Mouse (Mus musculus) heart, postnatal 0 days (tissue): ENCODE data around the gene Tut7. TPM values are rescaled to one million over a fixed set of nuclear protein-coding genes. Genes with fewer than 3 reads are reported as not detected.

Experiments used
- ATAC-seq: fragments of 200-750 bp; cut with Nextera tagmentation; 2 replicates; pipeline ENCODE4 v1.8.0; 2017; ENCODE audit warnings: low read depth, moderate number of reproducible peaks, moderate library complexity; ENCODE audit not compliant: insufficient read depth
- DNase-seq: peaks from one replicate; pipeline ENCODE4 v3.0.0-alpha.2; 2016; ENCODE audit warnings: low spot score
- H3K27ac ChIP-seq: fragments of 300-500 bp; sonication (generic); 2 replicates; pipeline ENCODE4 v1.5.1; 2014; ENCODE audit warnings: low read depth, mild to moderate bottlenecking
- H3K27me3 ChIP-seq: fragments of 300-500 bp; sonication (generic); 2 replicates; pipeline ENCODE4 v1.6.1; 2014; ENCODE audit warnings: low read length, mixed read lengths; ENCODE audit not compliant: control insufficient read depth, insufficient read depth
- H3K36me3 ChIP-seq: fragments of 300-500 bp; sonication (generic); replicated peaks from 2 replicates; pipeline ENCODE4 v1.6.1; 2014; ENCODE audit warnings: low read length, mixed read lengths; ENCODE audit not compliant: control insufficient read depth, insufficient read depth
- H3K4me1 ChIP-seq: fragments of 300-500 bp; sonication (generic); 2 replicates; pipeline ENCODE4 v1.6.1; 2014; ENCODE audit warnings: antibody characterized with exemption; ENCODE audit not compliant: control insufficient read depth, insufficient read depth
- H3K4me2 ChIP-seq: fragments of 300-500 bp; sonication (generic); 2 replicates; pipeline ENCODE4 v1.6.1; 2014; ENCODE audit warnings: low read depth, mild to moderate bottlenecking, low read length, moderate library complexity
- H3K4me3 ChIP-seq: fragments of 300-500 bp; sonication (generic); 2 replicates; pipeline ENCODE4 v1.5.1; 2014; ENCODE audit warnings: low read depth, low read length
- H3K9ac ChIP-seq: fragments of 300-500 bp; sonication (generic); replicated peaks from 2 replicates; pipeline ENCODE4 v1.6.1; 2014; ENCODE audit warnings: low read depth, low read length, mixed read lengths
- H3K9me3 ChIP-seq: fragments of 300-500 bp; sonication (generic); replicated peaks from 2 replicates; pipeline ENCODE4 v1.6.1; 2016; ENCODE audit warnings: low read length; ENCODE audit not compliant: control insufficient read depth
- CTCF ChIP-seq: IDR thresholded peaks from 2 replicates; pipeline ENCODE4 v1.5.1; 2016; ENCODE audit warnings: antibody characterized with exemption, control low read depth, low read depth
- EP300 ChIP-seq: IDR thresholded peaks from 2 replicates; pipeline ENCODE4 v1.6.1; 2016; ENCODE audit warnings: antibody characterized with exemption, low read depth
- WGBS: fragments of 180-500 bp; shearing (Covaris S2); extraction: QIAGEN DNeasy Blood & Tissue Kit; methylation state at CpG from one replicate; pipeline ENCODE4 v1.1.7; 2014; 5-methylcytosine and 5-hydroxymethylcytosine counted together
- polyA plus RNA-seq: library from polyadenylated mRNA; unstranded; fragments of >200 nt; fragmentation: Nextera tagmentation; extraction: Ambion mirVana; gene quantifications from 2 replicates; pipeline ENCODE4 v1.2.1, GENCODE M21; 2015
- total RNA-seq: library from RNA; depleted of rRNA; stranded (reverse); fragments of >200 nt; gene quantifications from 2 replicates; pipeline ENCODE4 v1.2.3, GENCODE M21; 2014; ENCODE audit warnings: low replicate concordance

Tut7 gene
- total and polyA plus RNA-seq, 2 experiments from 2014 or later, result 19.3 to 26.3 TPM

DNA sequence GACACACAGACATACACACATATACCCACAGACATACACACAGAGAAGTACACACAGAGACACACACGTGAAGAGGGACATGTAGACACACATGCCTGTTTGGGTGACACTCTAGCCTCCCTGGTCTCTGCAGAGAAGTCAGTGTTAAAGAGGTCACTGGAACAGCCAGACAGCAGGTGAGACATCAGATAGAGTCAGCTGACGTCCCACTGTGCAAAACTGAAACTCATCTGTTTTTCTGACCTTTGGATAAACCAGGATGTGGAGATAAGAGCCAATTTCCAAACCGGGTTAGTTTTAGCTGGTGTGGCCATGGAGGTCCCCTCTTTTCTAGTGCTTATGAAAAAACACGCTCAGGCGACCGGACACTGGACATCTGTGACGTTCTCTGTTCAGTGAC lies 9.5 kb upstream of the Tut7 start:
- Histone ChIP-seq H3K4me3 (no peak overlapping the region), H3K27me3 (no peaks in the 10 kb centered on the region), H3K36me3 (no peaks in the 10 kb centered on the region), H3K4me2 (no peak overlapping the region), H3K27ac (no peak overlapping the region), H3K4me1 (0 out of 2 replicates have a peak, but pooled peaks cover 4% of the 10 kb centered on the region), H3K9ac (no peak overlapping the region), H3K9me3 (no peaks in the 10 kb centered on the region)
- TF ChIP-seq CTCF, result no peak
- TF ChIP-seq EP300, result no peak
- ATAC-seq (no peak), DNase-seq (no peak)
- 47% methylated on average over 7 of the region's 7 CpGs for WGBS

DNA sequence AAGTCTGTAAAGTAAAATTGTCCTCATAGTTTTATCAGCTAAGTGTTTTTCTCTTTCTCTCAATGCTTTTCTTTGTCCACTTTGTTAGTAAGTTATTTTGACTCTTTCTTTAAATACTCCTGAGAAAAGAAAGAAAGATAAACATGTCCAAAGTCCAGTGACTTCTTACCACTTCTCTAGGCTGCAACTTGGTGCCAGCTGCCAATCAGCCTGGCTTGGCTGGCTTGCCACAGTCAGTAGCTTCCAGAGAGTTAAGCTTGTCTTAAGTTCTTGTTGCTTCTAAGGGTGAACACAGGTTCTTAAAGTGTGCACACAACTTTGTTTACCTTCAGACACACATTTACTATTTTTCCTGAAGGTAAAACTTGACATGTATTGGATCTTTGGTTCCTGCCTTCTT lies 3.0 kb upstream of the Tut7 start:
- Histone ChIP-seq H3K4me2 (no peak overlapping the region), H3K4me3 (no peak overlapping the region), H3K9me3 (no peaks in the 10 kb centered on the region), H3K27ac (no peak overlapping the region), H3K9ac (no peak overlapping the region), H3K27me3 (no peaks in the 10 kb centered on the region), H3K36me3 (no peaks in the 10 kb centered on the region), H3K4me1 (peaks cover 10% of the 10 kb centered on the region)
- DNase-seq, result no peak
- no peak for ATAC-seq
- TF ChIP-seq EP300 (no peak), CTCF (no peak)

DNA sequence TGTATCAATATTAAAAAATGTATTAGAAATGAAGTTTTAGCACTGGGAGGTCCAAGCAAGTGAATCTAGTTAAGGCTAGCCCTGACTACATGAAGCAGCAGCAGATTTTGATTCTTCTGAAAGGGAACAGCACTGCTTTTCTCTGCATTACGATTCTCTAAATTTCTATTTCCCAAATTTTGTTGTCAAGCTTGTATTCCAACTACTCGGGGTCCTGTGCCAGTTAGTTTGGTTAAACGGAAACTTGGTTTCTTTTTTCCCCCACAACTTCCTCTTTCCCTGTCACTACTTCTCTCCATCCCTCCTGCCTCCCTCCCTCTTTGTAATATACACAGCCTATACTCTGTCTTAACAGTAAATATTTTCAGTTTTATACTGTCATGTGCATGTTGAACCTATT lies 2.1 kb downstream of the Tut7 start:
- Histone ChIP-seq H3K4me2 (peak overlapping the region; percentile 83), H3K4me1 (peaks cover 28% of the 10 kb centered on the region), H3K4me3 (peak overlapping the region; percentile 79), H3K27ac (no peak overlapping the region), H3K9ac (no peak overlapping the region), H3K36me3 (peaks cover 16% of the 10 kb centered on the region), H3K27me3 (no peaks in the 10 kb centered on the region), H3K9me3 (no peaks in the 10 kb centered on the region)
- DNase-seq (no peak), ATAC-seq (no peak)
- no peak for TF ChIP-seq CTCF
- WGBS, result 49% methylated on average over 3 of the region's 3 CpGs

DNA sequence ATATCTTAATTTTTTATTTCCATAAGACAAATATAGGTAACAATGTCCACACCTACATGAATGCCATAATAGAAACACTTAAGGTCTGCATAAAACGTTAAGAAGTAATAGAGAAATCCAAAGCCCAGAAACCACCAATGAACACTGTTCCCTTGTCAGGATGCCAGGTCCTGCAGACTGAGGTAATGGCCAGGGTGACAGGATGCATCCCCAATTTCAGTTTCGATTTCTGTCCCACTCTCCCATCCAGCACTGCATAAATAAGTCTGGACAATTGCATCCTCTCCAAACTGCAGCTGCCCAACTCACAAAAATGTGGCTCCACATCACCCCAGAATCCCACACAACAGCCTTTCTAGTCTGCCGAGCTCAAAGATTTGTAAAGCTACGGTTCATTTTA lies 2.8 kb downstream of the Tut7 start:
- Histone ChIP-seq H3K4me1 (peaks cover 28% of the 10 kb centered on the region), H3K9ac (0 out of 2 replicates have a peak overlapping the region, but pooled peaks have one; percentile 16), H3K4me3 (peak overlapping the region; percentile 79), H3K36me3 (peaks cover 24% of the 10 kb centered on the region), H3K27me3 (no peaks in the 10 kb centered on the region), H3K27ac (no peak overlapping the region), H3K4me2 (peak overlapping the region; percentile 83), H3K9me3 (no peaks in the 10 kb centered on the region)
- WGBS, result 56% methylated on average over 4 of the region's 4 CpGs
- TF ChIP-seq CTCF (no peak), EP300 (no peak)
- DNase-seq (no peak), ATAC-seq (no peak)

DNA sequence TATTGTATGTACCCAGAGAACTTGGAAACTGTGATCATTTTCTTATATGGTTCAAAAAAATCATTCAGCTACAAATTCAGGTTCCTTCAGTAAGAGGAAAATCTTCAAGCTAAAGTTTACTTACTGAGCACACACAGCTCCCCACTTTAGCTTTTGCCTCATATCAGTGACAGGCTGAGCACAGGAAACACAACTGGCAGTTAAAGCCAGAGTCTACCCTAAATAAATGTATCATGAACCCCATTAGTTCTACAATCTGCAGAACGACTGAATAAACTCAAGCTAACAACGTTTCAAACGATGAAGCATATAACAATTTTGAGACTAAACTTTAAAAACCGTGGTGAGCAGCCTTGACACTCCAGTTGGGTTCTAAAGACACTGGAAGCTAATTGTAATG lies 5.6 kb downstream of the Tut7 start:
- Histone ChIP-seq H3K27ac (no peak overlapping the region), H3K27me3 (no peaks in the 10 kb centered on the region), H3K4me3 (no peak overlapping the region), H3K36me3 (peaks cover 46% of the 10 kb centered on the region), H3K9ac (no peak overlapping the region), H3K4me2 (no peak overlapping the region), H3K4me1 (peaks cover 28% of the 10 kb centered on the region), H3K9me3 (no peaks in the 10 kb centered on the region)
- TF ChIP-seq EP300 (no peak), CTCF (no peak)
- DNase-seq (no peak), ATAC-seq (no peak)
- 85% methylated on average over 4 of the region's 4 CpGs for WGBS

DNA sequence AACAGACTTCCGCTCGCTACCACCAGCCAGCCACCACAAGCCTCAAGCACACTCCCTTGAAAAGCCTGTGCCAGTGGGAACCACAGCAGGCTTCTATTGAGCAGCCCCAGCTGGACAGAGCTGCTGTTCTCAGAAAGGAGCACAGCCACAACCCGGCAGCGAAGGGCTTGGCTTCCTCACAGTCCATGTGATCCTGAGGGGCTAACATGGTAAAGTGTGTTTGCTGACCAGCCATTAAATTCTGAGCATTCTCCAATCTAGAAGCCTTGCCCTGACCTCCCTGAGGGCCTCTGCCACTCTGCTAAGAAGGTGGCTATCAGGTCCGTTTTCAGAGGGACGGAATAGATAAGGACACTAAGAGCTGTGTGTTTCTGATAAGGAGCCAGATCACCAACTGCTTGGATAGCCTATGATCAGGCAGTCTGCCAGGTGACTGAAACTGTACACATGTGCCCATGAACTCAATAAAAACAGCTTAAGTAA lies 8.8 kb downstream of the Tut7 start:
- 34% methylated on average over 6 of the region's 6 CpGs for WGBS
- no peak overlapping the region for H3K9ac ChIP-seq
- no peaks in the 10 kb centered on the region for H3K9me3 ChIP-seq
- no peak overlapping the region for H3K4me3 ChIP-seq
- TF ChIP-seq EP300 (no peak), CTCF (no peak)
- peak overlapping the region; percentile 4; the same call in 1 of the 2 replicates for H3K27ac ChIP-seq
- H3K4me1 ChIP-seq, result peaks cover 6% of the 10 kb centered on the region; the same call in 1 of the 2 replicates
- 0 out of 2 replicates have a peak, but pooled peaks have one; percentile 47 for ATAC-seq
- H3K36me3 ChIP-seq, result peaks cover 77% of the 10 kb centered on the region
- DNase-seq, result no peak
- no peak overlapping the region for H3K4me2 ChIP-seq
- H3K27me3 ChIP-seq, result no peaks in the 10 kb centered on the region
